Mouse (Mus musculus) G1E (cell line): ENCODE measurements at regions not wholly inside any gene's neighbourhood (a gene's known extent, or its start where the extent isn't known, plus 50 kb on each side); places are given as distances from the start of the nearest gene placed in this dataset.

Experiments
- CTCF ChIP-seq: IDR thresholded peaks from 2 replicates; pipeline ENCODE4 v1.5.1; 2012; ENCODE audit warnings: low read depth, low read length, inconsistent platforms, mixed read lengths
- GATA1 ChIP-seq: IDR thresholded peaks from 2 replicates; pipeline ENCODE4 v1.6.1; 2012; ENCODE audit warnings: borderline replicate concordance, low read length, inconsistent platforms, mixed read lengths
- GATA2 ChIP-seq: IDR thresholded peaks from 2 replicates; pipeline ENCODE4 v1.6.1; 2012; ENCODE audit warnings: low read depth, low read length, inconsistent platforms, borderline replicate concordance
- POLR2AphosphoS5 ChIP-seq: IDR thresholded peaks from 2 replicates; pipeline ENCODE4 v1.6.1; 2012; ENCODE audit warnings: low read depth, low read length, inconsistent platforms; ENCODE audit not compliant: insufficient replicate concordance
- TAL1 ChIP-seq: conservative IDR thresholded peaks from 2 replicates; pipeline ENCODE4 v1.6.1; 2012; ENCODE audit warnings: low read depth, low read length, inconsistent platforms, mixed read lengths

GRCm38 (mm10) chr17:45312510-45313266, 120.8 kb downstream of the Cdc5l start:
- TF ChIP-seq CTCF (no peak), GATA1 (no peak), POLR2AphosphoS5 (no peak), TAL1 (no peak), GATA2 (no peak)
